Mouse (Mus musculus): Measurements from ENCODE around the gene Sox5. TPM values are rescaled to one million over a fixed set of nuclear protein-coding genes. Genes with fewer than 3 reads are reported as not detected.

Sox5 gene
- total and polyA plus RNA-seq, 2 experiments from 2014 or later: 2.1 to 3.2 TPM

- TF ChIP-seq EP300 (IDR thresholded peaks at IDR 0.05; ENCODE audit: low read depth) (no peak), CTCF (IDR thresholded peaks at IDR 0.05; ENCODE audit: low read depth) (no peak)
- H3K27me3 ChIP-seq (ENCODE audit: control insufficient read depth, insufficient read depth, low read length): no peaks in the 10 kb centered on the region
- H3K4me1 ChIP-seq (ENCODE audit: control insufficient read depth, insufficient read depth): no peaks in the 10 kb centered on the region
- no peaks in the 10 kb centered on the region for H3K9me3 ChIP-seq (replicated peaks; ENCODE audit: control insufficient read depth, low read length)
- 66% methylated on average over 3 of the region's 3 CpGs for WGBS
- H3K4me3 ChIP-seq (ENCODE audit: low read depth, low read length): no peak overlapping the region
- H3K9ac ChIP-seq (replicated peaks; ENCODE audit: low read depth, low read length): no peak overlapping the region
- ATAC-seq (ENCODE audit: insufficient read depth, low read depth) (no peak), DNase-seq (ENCODE audit: low spot score) (no peak)
- H3K36me3 ChIP-seq (replicated peaks; ENCODE audit: control insufficient read depth, insufficient read depth, low read length): no peaks in the 10 kb centered on the region
- H3K27ac ChIP-seq (ENCODE audit: low read depth): no peak overlapping the region
- no peak overlapping the region for H3K4me2 ChIP-seq (ENCODE audit: low read depth, low read length)
These were observed 12.6 kb upstream of the Sox5 start for GRCm38 (mm10) chr6:144794356-144794755.

GRCm38 (mm10) chr6:144792871-144793270 lies 11.1 kb upstream of the Sox5 start:
- TF ChIP-seq EP300 (IDR thresholded peaks at IDR 0.05; ENCODE audit: low read depth): no peak
- no peak for TF ChIP-seq CTCF (IDR thresholded peaks at IDR 0.05; ENCODE audit: low read depth)
- no peaks in the 10 kb centered on the region for H3K36me3 ChIP-seq (replicated peaks; ENCODE audit: control insufficient read depth, insufficient read depth, low read length)
- DNase-seq (ENCODE audit: low spot score) (no peak), ATAC-seq (ENCODE audit: insufficient read depth, low read depth) (no peak)
- no peaks in the 10 kb centered on the region for H3K9me3 ChIP-seq (replicated peaks; ENCODE audit: control insufficient read depth, low read length)
- no peak overlapping the region for H3K4me3 ChIP-seq (ENCODE audit: low read depth, low read length)
- no peak overlapping the region for H3K27ac ChIP-seq (ENCODE audit: low read depth)
- 84% methylated on average over 8 of the region's 8 CpGs for WGBS
- H3K9ac ChIP-seq (replicated peaks; ENCODE audit: low read depth, low read length): no peak overlapping the region
- no peaks in the 10 kb centered on the region for H3K4me1 ChIP-seq (ENCODE audit: control insufficient read depth, insufficient read depth)
- H3K27me3 ChIP-seq (ENCODE audit: control insufficient read depth, insufficient read depth, low read length): no peaks in the 10 kb centered on the region
- no peak overlapping the region for H3K4me2 ChIP-seq (ENCODE audit: low read depth, low read length)

- H3K4me2 ChIP-seq (ENCODE audit: low read depth, low read length): no peak overlapping the region
- peaks cover 2% of the 10 kb centered on the region; the same call in 1 of the 2 replicates for H3K4me1 ChIP-seq (ENCODE audit: control insufficient read depth, insufficient read depth)
- H3K27me3 ChIP-seq (ENCODE audit: control insufficient read depth, insufficient read depth, low read length): peaks cover 11% of the 10 kb centered on the region; the same call in 1 of the 2 replicates
- no peak for ATAC-seq (ENCODE audit: insufficient read depth, low read depth)
- H3K36me3 ChIP-seq (replicated peaks; ENCODE audit: control insufficient read depth, insufficient read depth, low read length): no peaks in the 10 kb centered on the region
- no peaks in the 10 kb centered on the region for H3K9me3 ChIP-seq (replicated peaks; ENCODE audit: control insufficient read depth, low read length)
- no peak overlapping the region for H3K4me3 ChIP-seq (ENCODE audit: low read depth, low read length)
- TF ChIP-seq CTCF (IDR thresholded peaks at IDR 0.05; ENCODE audit: low read depth) (no peak), EP300 (IDR thresholded peaks at IDR 0.05; ENCODE audit: low read depth) (no peak)
- no peak overlapping the region for H3K9ac ChIP-seq (replicated peaks; ENCODE audit: low read depth, low read length)
- no peak for DNase-seq (ENCODE audit: low spot score)
- no peak overlapping the region for H3K27ac ChIP-seq (ENCODE audit: low read depth)
These were observed 1.5 kb upstream of the Sox5 start for GRCm38 (mm10) chr6:144783295-144783694.

- H3K4me2 ChIP-seq (ENCODE audit: low read depth, low read length): peak overlapping the region; percentile 99
- H3K36me3 ChIP-seq (replicated peaks; ENCODE audit: control insufficient read depth, insufficient read depth, low read length): no peaks in the 10 kb centered on the region
- no peak; the same call in 1 of the 2 replicates for ATAC-seq (ENCODE audit: insufficient read depth, low read depth)
- 19% methylated on average over 12 of the region's 12 CpGs for WGBS
- H3K4me3 ChIP-seq (ENCODE audit: low read depth, low read length): peak overlapping the region; percentile 87
- H3K9ac ChIP-seq (replicated peaks; ENCODE audit: low read depth, low read length): no peak overlapping the region
- DNase-seq (ENCODE audit: low spot score): no peak
- H3K27me3 ChIP-seq (ENCODE audit: control insufficient read depth, insufficient read depth, low read length): peaks cover 11% of the 10 kb centered on the region; the same call in 1 of the 2 replicates
- no peak overlapping the region for H3K27ac ChIP-seq (ENCODE audit: low read depth)
- TF ChIP-seq EP300 (IDR thresholded peaks at IDR 0.05; ENCODE audit: low read depth) (no peak), CTCF (IDR thresholded peaks at IDR 0.05; ENCODE audit: low read depth) (no peak)
- no peaks in the 10 kb centered on the region for H3K9me3 ChIP-seq (replicated peaks; ENCODE audit: control insufficient read depth, low read length)
- H3K4me1 ChIP-seq (ENCODE audit: control insufficient read depth, insufficient read depth): peaks cover 2% of the 10 kb centered on the region; the same call in 1 of the 2 replicates
These were observed 1.1 kb upstream of the Sox5 start for GRCm38 (mm10) chr6:144782866-144783265.

GRCm38 (mm10) chr6:144782031-144782857 lies 467 bp upstream of the Sox5 start:
- TF ChIP-seq CTCF (IDR thresholded peaks at IDR 0.05; ENCODE audit: low read depth) (no peak), EP300 (IDR thresholded peaks at IDR 0.05; ENCODE audit: low read depth) (no peak)
- ATAC-seq (ENCODE audit: insufficient read depth, low read depth) (peak; percentile 22), DNase-seq (ENCODE audit: low spot score) (no peak)
- Histone ChIP-seq H3K9ac (replicated peaks; ENCODE audit: low read depth, low read length) (peak overlapping the region; percentile 62), H3K4me3 (ENCODE audit: low read depth, low read length) (peak overlapping the region; percentile 87), H3K4me1 (ENCODE audit: control insufficient read depth, insufficient read depth) (peaks cover 2% of the 10 kb centered on the region; the same call in 1 of the 2 replicates), H3K27me3 (ENCODE audit: control insufficient read depth, insufficient read depth, low read length) (peaks cover 11% of the 10 kb centered on the region; the same call in 1 of the 2 replicates), H3K27ac (ENCODE audit: low read depth) (no peak overlapping the region), H3K36me3 (replicated peaks; ENCODE audit: control insufficient read depth, insufficient read depth, low read length) (no peaks in the 10 kb centered on the region), H3K4me2 (ENCODE audit: low read depth, low read length) (peak overlapping the region; percentile 99), H3K9me3 (replicated peaks; ENCODE audit: control insufficient read depth, low read length) (no peaks in the 10 kb centered on the region)
- under 1% methylated on average over 53 of the region's 55 CpGs for WGBS

Measured in heart, postnatal 0 days (tissue).